Mouse (Mus musculus) embryonic fibroblast, embryonic 13.5 days (primary cell): ENCODE results near the gene Arvcf.

ENCODE experiments used
- CTCF ChIP-seq: IDR thresholded peaks from 2 replicates; pipeline ENCODE4 v1.5.1; 2011; ENCODE audit warnings: mild to moderate bottlenecking, control low read depth, low read length, moderate library complexity, borderline replicate concordance; ENCODE audit not compliant: insufficient read depth
- POLR2A ChIP-seq: IDR thresholded peaks from 2 replicates; pipeline ENCODE4 v1.6.1; 2011; ENCODE audit warnings: low read depth, mild to moderate bottlenecking, control low read depth, low read length, moderate library complexity

- TF ChIP-seq POLR2A, result no peak
- no peak for TF ChIP-seq CTCF
Observed at GRCm38 (mm10) chr16:18423915-18424265, 75.9 kb downstream of the Arvcf start.
